Mouse (Mus musculus) forebrain, embryonic 13.5 days (tissue): ENCODE data around the gene Dennd4c. TPM values are rescaled to one million over a fixed set of nuclear protein-coding genes. Genes with fewer than 3 reads are reported as not detected.

ENCODE experiments used
- ATAC-seq: fragments of 200-750 bp; cut with Nextera tagmentation; 2 replicates; pipeline ENCODE4 v1.8.0; 2017
- H3K27ac ChIP-seq: fragments of 300-500 bp; sonication (generic); 2 replicates; pipeline ENCODE4 v1.5.1; 2015; ENCODE audit warnings: inconsistent platforms, mild to moderate bottlenecking, moderate library complexity
- H3K27me3 ChIP-seq: fragments of 300-500 bp; sonication (generic); 2 replicates; pipeline ENCODE4 v1.6.1; 2015; ENCODE audit warnings: mild to moderate bottlenecking, inconsistent platforms
- H3K36me3 ChIP-seq: fragments of 300-500 bp; sonication (generic); 2 replicates; pipeline ENCODE4 v1.6.1; 2015; ENCODE audit warnings: mild to moderate bottlenecking, inconsistent platforms; ENCODE audit not compliant: poor library complexity, severe bottlenecking
- H3K4me1 ChIP-seq: fragments of 300-500 bp; sonication (generic); 2 replicates; pipeline ENCODE4 v1.6.1; 2015; ENCODE audit warnings: inconsistent platforms
- H3K4me2 ChIP-seq: fragments of 300-500 bp; sonication (generic); 2 replicates; pipeline ENCODE4 v1.6.1; 2015; ENCODE audit warnings: inconsistent platforms, mild to moderate bottlenecking, moderate library complexity
- H3K4me3 ChIP-seq: fragments of 300-500 bp; sonication (generic); 2 replicates; pipeline ENCODE4 v1.5.1; 2015; ENCODE audit warnings: mild to moderate bottlenecking, inconsistent platforms
- H3K9ac ChIP-seq: fragments of 300-500 bp; sonication (generic); 2 replicates; pipeline ENCODE4 v1.6.1; 2015; ENCODE audit warnings: mild to moderate bottlenecking, inconsistent platforms
- H3K9me3 ChIP-seq: fragments of 300-500 bp; sonication (generic); replicated peaks from 2 replicates; pipeline ENCODE4 v1.6.1; 2016; ENCODE audit warnings: inconsistent platforms
- WGBS: fragments of 180-500 bp; shearing (Covaris S2); methylation state at CpG from one replicate; pipeline ENCODE4 v1.1.7; 2015; 5-methylcytosine and 5-hydroxymethylcytosine counted together
- polyA plus RNA-seq: library from polyadenylated mRNA; unstranded; fragments of >200 nt; fragmentation: Nextera tagmentation; extraction: Ambion mirVana; gene quantifications from 2 replicates; pipeline ENCODE4 v1.2.1, GENCODE M21; 2015

Gene Dennd4c
- polyA plus RNA-seq, 1 experiment from 2014 or later = 4.1 TPM

GRCm38 (mm10) chr4:86898791-86899474, 150.6 kb downstream of the Dennd4c start:
- H3K9ac ChIP-seq = no peak overlapping the region
- H3K4me2 ChIP-seq = no peak overlapping the region
- no peaks in the 10 kb centered on the region for H3K27me3 ChIP-seq
- no peaks in the 10 kb centered on the region for H3K36me3 ChIP-seq
- no peak overlapping the region for H3K4me3 ChIP-seq
- 78% methylated on average over 14 of the region's 14 CpGs for WGBS
- H3K9me3 ChIP-seq = no peaks in the 10 kb centered on the region
- ATAC-seq = no peak
- H3K27ac ChIP-seq = no peak overlapping the region
- H3K4me1 ChIP-seq = no peaks in the 10 kb centered on the region

Other genes starting within 250 kb of the Dennd4c start
- not detected in 2 replicates for gene Saxo1, start 190.2 kb upstream of the Dennd4c start, polyA plus RNA-seq
- 82.6 and 88.9 TPM in 2 replicates for gene Rraga, start 172.9 kb upstream of the Dennd4c start, polyA plus RNA-seq
- gene Haus6, start 136.5 kb upstream of the Dennd4c start, polyA plus RNA-seq = 18.0 and 19.6 TPM in 2 replicates
- 39.5 and 44.4 TPM in 2 replicates for gene Plin2, start 78.5 kb upstream of the Dennd4c start, polyA plus RNA-seq
- 497 and 551 TPM in 2 replicates for gene Rps6, start 108.9 kb downstream of the Dennd4c start, polyA plus RNA-seq
- gene Acer2, start 125.8 kb downstream of the Dennd4c start, polyA plus RNA-seq = 10.9 and 14.0 TPM in 2 replicates